Mouse (Mus musculus): ENCODE measurements around the gene Cnnm4.
A peak's percentile ranks its signal among the peaks of the same experiment; 100 is the strongest.

Cnnm4 gene

GRCm38 (mm10) chr1:36471181-36472105, at the start of gene Cnnm4:
Cnnm4 (plus strand) TSS chr1:36471620.
- DNase-seq = peak; percentile 99

- no peak for DNase-seq
These were observed 41.9 kb upstream of the Cnnm4 start for GRCm38 (mm10) chr1:36429511-36429910.

GRCm38 (mm10) chr1:36432999-36433398, 38.4 kb upstream of the Cnnm4 start:
- no peak for DNase-seq

- no peak for DNase-seq
These were observed 37.8 kb upstream of the Cnnm4 start for GRCm38 (mm10) chr1:36433616-36434015.

GRCm38 (mm10) chr1:36435071-36435470, 36.3 kb upstream of the Cnnm4 start:
- no peak for DNase-seq

GRCm38 (mm10) chr1:36436515-36436914, 34.9 kb upstream of the Cnnm4 start:
- no peak for DNase-seq

- DNase-seq = no peak
These were observed 34.2 kb upstream of the Cnnm4 start for GRCm38 (mm10) chr1:36437223-36437622.

GRCm38 (mm10) chr1:36441101-36441500, 30.3 kb upstream of the Cnnm4 start:
- DNase-seq = peak; percentile 96

- DNase-seq = peak; percentile 100
These were observed 26.7 kb upstream of the Cnnm4 start, which contains the start of gene Lman2l for GRCm38 (mm10) chr1:36444471-36445464. Lman2l (minus strand) TSS chr1:36445271.

- DNase-seq = no peak
These were observed 25.9 kb upstream of the Cnnm4 start for GRCm38 (mm10) chr1:36445508-36445907.

- DNase-seq = no peak
These were observed 25.2 kb upstream of the Cnnm4 start for GRCm38 (mm10) chr1:36446106-36446824.

GRCm38 (mm10) chr1:36446841-36447240, 24.6 kb upstream of the Cnnm4 start:
- no peak for DNase-seq

GRCm38 (mm10) chr1:36454055-36454815, 17.2 kb upstream of the Cnnm4 start:
- no peak for DNase-seq

GRCm38 (mm10) chr1:36457388-36458014, 13.9 kb upstream of the Cnnm4 start:
- DNase-seq = no peak

- DNase-seq = no peak
These were observed 13.3 kb upstream of the Cnnm4 start for GRCm38 (mm10) chr1:36458169-36458568.

- no peak for DNase-seq
These were observed 9.6 kb upstream of the Cnnm4 start for GRCm38 (mm10) chr1:36461829-36462228.

- no peak for DNase-seq
These were observed 5.7 kb upstream of the Cnnm4 start for GRCm38 (mm10) chr1:36465641-36466160.

- no peak for DNase-seq
These were observed 4.0 kb upstream of the Cnnm4 start for GRCm38 (mm10) chr1:36467446-36467845.

GRCm38 (mm10) chr1:36469811-36470444, 1.5 kb upstream of the Cnnm4 start:
- peak; percentile 97 for DNase-seq

GRCm38 (mm10) chr1:36472106-36472440, 653 bp downstream of the Cnnm4 start:
- no peak for DNase-seq

All from heart, adult 11 months (tissue).